Mouse (Mus musculus) bone marrow, adult 2 months (tissue): ENCODE results near the gene Fam160a2.

Source experiments
- CTCF ChIP-seq: fragments of 200-500 bp; IDR thresholded peaks from 2 replicates; pipeline ENCODE4 v1.5.1; 2011; ENCODE audit warnings: low read length, control low read depth; ENCODE audit not compliant: control insufficient read depth, insufficient read depth
- POLR2A ChIP-seq: fragments of 200-500 bp; IDR thresholded peaks from 2 replicates; pipeline ENCODE4 v1.6.1; 2011; ENCODE audit warnings: low read depth, mild to moderate bottlenecking, control low read depth, low read length, borderline replicate concordance; ENCODE audit not compliant: control insufficient read depth

GRCm38 (mm10) chr7:105373976-105374375 is 25.9 kb downstream of the Fam160a2 start:
- TF ChIP-seq CTCF (no peak), POLR2A (no peak)
